Mouse (Mus musculus): Measurements from ENCODE around the gene Tesmin.

Gene Tesmin

GRCm38 (mm10) chr19:3388629-3389057 lies at the start of gene Tesmin:
Tesmin (plus strand) TSS chr19:3388857.
- in situ Hi-C loops (cut with MboI; ENCODE audit: low sequenced_read_pairs), result no loop called here

GRCm38 (mm10) chr19:3339187-3339586 lies 49.5 kb upstream of the Tesmin start:
- in situ Hi-C loops (cut with MboI; ENCODE audit: low sequenced_read_pairs), result no loop called here

GRCm38 (mm10) chr19:3341021-3341420 lies 47.6 kb upstream of the Tesmin start:
- in situ Hi-C loops (cut with MboI; ENCODE audit: low sequenced_read_pairs), result no loop called here

GRCm38 (mm10) chr19:3343929-3344328 lies 44.7 kb upstream of the Tesmin start:
- in situ Hi-C loops (cut with MboI; ENCODE audit: low sequenced_read_pairs), result no loop called here

- in situ Hi-C loops (cut with MboI; ENCODE audit: low sequenced_read_pairs), result no loop called here
These were observed 43.8 kb upstream of the Tesmin start for GRCm38 (mm10) chr19:3344636-3345544.

- in situ Hi-C loops (cut with MboI; ENCODE audit: low sequenced_read_pairs), result no loop called here
These were observed 40.9 kb upstream of the Tesmin start for GRCm38 (mm10) chr19:3347784-3348183.

- in situ Hi-C loops (cut with MboI; ENCODE audit: low sequenced_read_pairs), result no loop called here
These were observed 35.1 kb upstream of the Tesmin start for GRCm38 (mm10) chr19:3353415-3354111.

- in situ Hi-C loops (cut with MboI; ENCODE audit: low sequenced_read_pairs), result no loop called here
These were observed 33.6 kb upstream of the Tesmin start for GRCm38 (mm10) chr19:3355096-3355495.

GRCm38 (mm10) chr19:3356516-3356915 lies 32.1 kb upstream of the Tesmin start:
- in situ Hi-C loops (cut with MboI; ENCODE audit: low sequenced_read_pairs), result no loop called here

- in situ Hi-C loops (cut with MboI; ENCODE audit: low sequenced_read_pairs), result no loop called here
These were observed 31.0 kb upstream of the Tesmin start for GRCm38 (mm10) chr19:3357620-3358019.

- in situ Hi-C loops (cut with MboI; ENCODE audit: low sequenced_read_pairs), result no loop called here
These were observed 28.6 kb upstream of the Tesmin start for GRCm38 (mm10) chr19:3359841-3360588.

GRCm38 (mm10) chr19:3363510-3363909 lies 25.1 kb upstream of the Tesmin start:
- in situ Hi-C loops (cut with MboI; ENCODE audit: low sequenced_read_pairs), result no loop called here

GRCm38 (mm10) chr19:3365089-3365488 lies 23.6 kb upstream of the Tesmin start:
- in situ Hi-C loops (cut with MboI; ENCODE audit: low sequenced_read_pairs), result no loop called here

GRCm38 (mm10) chr19:3368276-3368675 lies 20.4 kb upstream of the Tesmin start:
- in situ Hi-C loops (cut with MboI; ENCODE audit: low sequenced_read_pairs), result no loop called here

GRCm38 (mm10) chr19:3373380-3373779 lies 15.3 kb upstream of the Tesmin start:
- in situ Hi-C loops (cut with MboI; ENCODE audit: low sequenced_read_pairs), result no loop called here

- in situ Hi-C loops (cut with MboI; ENCODE audit: low sequenced_read_pairs), result no loop called here
These were observed 14.6 kb upstream of the Tesmin start for GRCm38 (mm10) chr19:3374028-3374427.

- in situ Hi-C loops (cut with MboI; ENCODE audit: low sequenced_read_pairs), result no loop called here
These were observed 12.6 kb upstream of the Tesmin start for GRCm38 (mm10) chr19:3375945-3376495.

GRCm38 (mm10) chr19:3376966-3377715 lies 11.5 kb upstream of the Tesmin start:
- in situ Hi-C loops (cut with MboI; ENCODE audit: low sequenced_read_pairs), result no loop called here

- in situ Hi-C loops (cut with MboI; ENCODE audit: low sequenced_read_pairs), result no loop called here
These were observed 10.0 kb upstream of the Tesmin start for GRCm38 (mm10) chr19:3378614-3379013.

- in situ Hi-C loops (cut with MboI; ENCODE audit: low sequenced_read_pairs), result no loop called here
These were observed 596 bp upstream of the Tesmin start for GRCm38 (mm10) chr19:3388061-3388460.
